Mouse (Mus musculus): ENCODE measurements around the gene Bpifa3.
"Not testable (repeated sequence)": the region's sequence is repeated elsewhere in the genome, so short reads cannot be mapped to it uniquely, and the experiment has no call there.

The Bpifa3 gene

DNA sequence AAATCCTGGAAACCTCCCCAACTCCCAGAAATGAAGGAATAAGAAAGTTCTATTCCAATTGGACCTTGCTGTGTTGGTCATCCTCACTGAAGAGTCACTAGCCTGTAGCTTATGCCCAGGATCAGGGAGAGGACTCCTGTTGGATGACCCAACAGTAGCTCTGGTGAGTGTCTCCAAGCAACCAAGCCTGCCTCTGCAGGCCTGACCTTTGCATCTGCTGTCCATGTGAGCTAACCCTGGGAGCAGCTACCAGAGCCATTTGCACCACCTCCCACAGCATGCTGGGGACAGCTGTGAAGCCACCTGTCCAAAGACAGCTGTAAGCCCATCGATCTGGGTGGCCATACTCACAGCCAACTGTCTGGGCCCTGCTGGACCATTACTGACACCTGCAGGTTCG, at the start of gene Bpifa3:
Gene Bpifa3, plus strand, starts transcription at position 217 of the 400 bp plus-strand sequence.
- no peak for DNase-seq (ENCODE audit: low read depth in 2 of 2, low spot score in 2 of 2)

DNA sequence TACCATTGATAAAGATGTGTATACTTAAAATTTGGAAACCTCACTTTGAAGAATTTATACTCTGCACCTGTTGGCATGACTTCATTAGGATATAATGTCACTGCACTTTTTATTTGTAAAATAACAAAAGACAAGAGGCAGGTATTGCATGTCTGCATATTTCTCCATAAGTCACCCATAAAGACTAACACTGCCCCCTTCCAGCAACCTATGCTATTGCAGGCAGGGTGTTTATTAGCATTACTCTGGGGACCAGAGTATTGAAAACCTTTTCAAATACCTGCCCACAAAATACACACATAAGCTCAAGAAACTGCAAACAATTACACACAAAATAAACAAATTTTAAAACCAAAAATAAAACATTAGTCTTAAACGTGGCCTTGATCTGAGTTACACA, 32.4 kb upstream of the Bpifa3 start:
- DNase-seq (ENCODE audit: low read depth in 2 of 2, low spot score in 2 of 2) = no peak

DNA sequence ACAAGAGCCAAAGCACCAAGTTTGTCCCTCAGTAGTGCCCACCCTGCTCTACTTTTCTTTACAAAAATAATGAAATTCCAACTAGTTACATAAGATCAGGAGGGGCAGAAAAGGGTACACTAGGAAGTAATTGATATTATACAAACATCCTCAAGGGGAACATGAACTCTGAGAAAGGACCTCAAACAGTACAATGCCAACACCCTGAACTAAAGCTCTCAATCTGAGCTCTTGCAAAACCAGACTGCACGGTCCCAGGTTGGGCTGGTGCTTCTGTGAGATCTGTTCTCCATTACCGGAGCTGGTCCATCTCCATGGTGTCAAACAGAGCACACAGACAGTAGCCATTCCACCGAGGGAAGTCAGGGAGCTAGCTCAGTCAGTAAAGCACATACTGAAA, 12.8 kb upstream of the Bpifa3 start:
- no peak for DNase-seq (ENCODE audit: low read depth in 2 of 2, low spot score in 2 of 2)

DNA sequence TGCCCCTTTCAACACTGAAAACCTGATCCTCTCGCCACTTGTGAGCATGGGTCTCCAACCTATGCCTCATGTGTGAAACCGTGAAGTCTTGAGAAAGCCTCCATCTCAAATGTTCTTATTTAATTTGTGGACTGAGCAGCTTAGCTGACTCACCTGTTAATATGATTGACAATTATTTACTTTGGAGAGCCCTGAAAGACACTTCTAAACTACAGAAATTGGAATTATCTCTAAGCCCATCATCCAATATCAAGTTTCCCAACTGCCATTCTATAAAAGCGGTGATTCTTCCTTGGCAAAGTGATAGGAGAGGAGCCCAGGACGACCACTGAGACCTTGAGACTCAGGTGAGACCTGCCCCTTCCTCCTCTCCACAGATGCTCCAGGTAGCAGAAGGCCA, 12.4 kb downstream of the Bpifa3 start, which contains the start of gene Bpifa1:
Gene Bpifa1, plus strand, starts transcription at position 301 of the 400 bp plus-strand sequence.
- no peak for DNase-seq (ENCODE audit: low read depth in 2 of 2, low spot score in 2 of 2)

DNA sequence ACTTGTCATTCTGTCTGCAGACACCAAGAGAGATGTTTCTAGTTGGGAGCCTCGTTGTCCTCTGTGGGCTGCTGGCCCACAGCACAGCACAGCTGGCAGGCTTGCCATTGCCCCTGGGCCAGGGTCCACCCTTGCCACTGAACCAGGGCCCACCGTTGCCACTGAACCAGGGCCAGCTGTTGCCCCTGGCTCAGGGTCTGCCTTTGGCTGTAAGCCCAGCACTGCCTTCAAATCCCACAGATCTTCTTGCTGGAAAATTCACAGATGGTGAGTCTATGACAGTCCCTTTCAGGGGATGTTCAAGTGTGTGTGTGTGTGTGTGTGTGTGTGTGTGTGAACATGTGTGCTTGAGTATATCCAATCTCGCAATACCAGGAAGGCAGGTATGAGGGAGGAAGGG, 13.6 kb downstream of the Bpifa3 start:
- no peak for DNase-seq (ENCODE audit: low read depth in 2 of 2, low spot score in 2 of 2)

DNA sequence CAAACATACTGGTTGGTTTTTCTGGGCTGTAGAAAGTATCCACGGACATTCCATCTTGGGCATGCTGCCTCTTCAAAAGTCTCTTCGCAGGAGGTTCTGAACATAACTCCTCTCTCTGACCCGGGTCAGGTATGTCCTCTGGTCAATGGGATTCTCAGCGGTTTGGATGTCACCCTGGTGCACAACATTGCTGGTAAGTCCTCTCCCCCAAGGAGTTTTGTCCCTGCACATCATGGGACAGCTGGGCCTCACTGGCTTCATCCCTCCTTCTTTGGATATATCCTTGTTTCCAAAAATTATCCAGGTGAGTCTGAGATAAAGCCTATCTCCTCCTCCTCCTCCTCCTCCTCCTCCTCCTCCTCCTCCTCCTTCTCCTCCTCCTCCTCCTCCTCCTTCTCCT, 17.4 kb downstream of the Bpifa3 start:
- no peak for DNase-seq (ENCODE audit: low read depth in 2 of 2, low spot score in 2 of 2)

DNA sequence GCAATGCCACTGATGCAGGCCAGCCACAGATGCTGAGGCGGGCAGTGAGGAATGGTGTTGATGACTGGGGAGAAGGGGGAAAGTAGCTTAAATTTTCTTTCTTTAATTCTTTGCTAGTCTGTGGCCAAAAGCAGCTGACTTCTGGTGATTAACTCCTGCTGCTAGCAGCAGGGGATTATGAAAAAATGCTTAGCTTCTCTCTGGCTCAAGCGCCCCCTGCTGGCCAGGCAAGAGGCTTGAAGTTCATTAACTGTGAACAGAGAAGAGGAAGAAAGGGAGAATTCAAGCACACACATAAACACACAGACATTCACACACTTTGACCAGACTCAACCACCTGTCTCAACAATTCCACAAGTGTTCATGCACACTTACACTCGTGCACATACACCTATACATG, 28.3 kb downstream of the Bpifa3 start:
- DNase-seq (ENCODE audit: low read depth in 2 of 2, low spot score in 2 of 2) = no peak

DNA sequence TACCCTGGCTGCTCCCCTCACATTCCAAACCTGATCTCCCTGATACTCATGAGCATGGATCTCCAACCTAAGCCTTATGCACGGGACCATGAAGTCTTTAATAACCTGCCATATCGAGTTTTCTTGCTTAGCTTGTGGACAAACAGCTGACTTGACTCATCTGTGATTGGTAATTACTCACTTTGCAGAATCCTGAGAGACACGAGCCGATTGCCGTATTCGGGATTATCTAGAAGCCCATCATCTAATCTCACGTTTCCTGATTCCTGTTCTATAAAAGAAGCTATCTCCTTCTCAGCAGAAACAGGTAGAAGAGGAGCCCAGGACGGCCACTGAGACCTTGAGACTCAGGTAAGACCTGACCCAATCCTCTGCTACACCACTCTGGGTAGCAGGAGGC, 32.2 kb downstream of the Bpifa3 start, which contains the start of gene Bpifa5:
Gene Bpifa5, plus strand, starts transcription at position 301 of the 400 bp plus-strand sequence.
- DNase-seq (ENCODE audit: low read depth in 2 of 2, low spot score in 2 of 2) = no peak

DNA sequence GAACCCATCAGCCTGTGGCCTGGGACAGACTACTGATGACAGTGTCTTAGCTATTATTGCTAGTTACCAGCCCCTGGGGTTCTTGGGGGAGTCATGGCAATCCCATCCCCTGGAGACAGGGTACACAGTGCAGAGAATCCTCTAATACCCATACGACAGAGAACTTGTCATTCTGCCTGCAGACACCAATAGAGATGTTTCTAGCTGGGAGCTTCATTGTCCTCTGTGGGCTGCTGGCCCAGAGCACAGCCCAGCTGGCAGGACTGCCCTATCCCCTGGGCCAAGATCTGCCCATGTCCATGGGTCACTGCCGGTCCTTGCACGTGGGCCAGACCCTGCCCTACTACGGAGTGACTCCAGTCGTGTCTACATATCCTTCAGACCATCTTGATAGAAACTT, 33.2 kb downstream of the Bpifa3 start:
- DNase-seq (ENCODE audit: low read depth in 2 of 2, low spot score in 2 of 2) = no peak

DNA sequence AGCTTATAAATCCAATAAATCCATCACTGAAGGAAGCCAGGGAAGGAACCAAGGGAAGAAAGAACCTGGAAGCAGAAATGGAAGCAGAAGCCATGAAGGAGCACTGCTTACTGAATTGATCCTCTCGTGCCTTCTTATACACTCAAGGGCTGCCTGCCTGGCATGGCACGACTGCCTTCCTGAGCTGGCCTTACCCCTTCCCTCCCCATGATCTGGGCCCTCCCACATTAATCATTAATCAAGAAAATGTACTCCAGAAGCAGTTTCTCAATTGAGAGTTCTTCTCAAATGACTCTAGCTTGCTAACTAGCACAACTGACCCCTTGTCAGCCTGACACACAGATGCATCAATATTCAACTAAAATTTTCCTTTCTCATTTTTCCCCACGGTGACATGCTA, 39.0 kb downstream of the Bpifa3 start:
- DNase-seq (ENCODE audit: low read depth in 2 of 2, low spot score in 2 of 2) = no peak

DNA sequence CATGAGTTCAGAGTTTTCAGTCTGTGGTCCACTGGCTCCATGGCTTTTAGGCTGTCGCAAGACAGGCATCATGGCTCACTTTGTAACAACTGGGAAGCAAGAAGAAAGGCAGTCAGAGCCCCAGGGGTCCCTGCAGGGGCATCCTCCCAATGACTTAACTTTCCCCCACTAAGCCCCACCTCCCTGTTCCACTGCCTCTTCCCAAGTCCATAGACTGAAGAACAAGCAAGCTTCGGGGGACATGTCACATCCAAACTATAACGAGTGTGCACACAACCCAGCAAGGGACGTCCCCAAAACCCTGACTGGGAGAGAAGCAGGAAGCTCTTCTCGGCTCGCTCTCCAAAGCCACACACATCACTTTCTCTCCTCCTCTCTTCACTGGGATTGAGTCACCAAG, 41.5 kb downstream of the Bpifa3 start:
- DNase-seq (ENCODE audit: low read depth in 2 of 2, low spot score in 2 of 2) = no peak

DNA sequence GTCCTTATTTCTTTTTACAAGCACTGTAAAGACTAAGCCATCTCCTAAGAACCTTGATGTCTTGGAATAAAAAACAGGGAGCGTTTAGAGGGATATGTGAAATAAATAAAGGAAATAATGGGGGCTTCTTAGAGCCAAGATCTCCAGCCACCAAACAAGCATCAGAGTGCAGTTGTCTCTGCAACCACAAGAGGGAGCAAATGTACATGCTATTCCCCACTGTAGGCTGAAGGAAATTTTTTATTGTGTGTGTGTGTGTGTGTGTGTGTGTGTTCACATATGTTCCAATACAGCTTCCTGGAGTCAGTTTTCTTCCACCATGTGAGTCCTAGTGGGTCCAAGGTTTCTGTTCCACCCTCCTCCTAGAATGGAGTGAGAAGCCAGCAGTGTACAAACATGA, 43.2 kb downstream of the Bpifa3 start:
- DNase-seq (ENCODE audit: low read depth in 2 of 2, low spot score in 2 of 2) = no peak

DNA sequence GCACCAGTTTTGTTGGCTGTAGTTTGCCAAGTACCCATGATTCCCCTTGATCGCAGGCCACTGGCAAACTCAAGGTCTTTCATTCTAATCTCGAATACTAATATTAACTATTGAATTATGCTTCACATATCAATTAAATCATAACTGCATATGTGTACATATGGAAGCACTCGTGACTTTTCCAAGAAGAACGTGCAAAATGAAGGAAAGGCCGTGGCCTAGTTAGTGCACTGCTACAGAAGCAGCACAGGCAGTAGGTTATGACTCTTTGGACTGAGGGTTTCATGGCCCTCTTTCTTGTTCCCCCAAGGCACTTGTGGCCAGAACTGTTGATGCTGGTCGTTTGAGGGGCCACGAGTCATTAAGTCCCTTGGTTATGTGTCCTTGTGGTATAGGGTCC, 51.8 kb downstream of the Bpifa3 start:
- not testable (repeated sequence) for DNase-seq (ENCODE audit: low read depth in 2 of 2, low spot score in 2 of 2)

DNA sequence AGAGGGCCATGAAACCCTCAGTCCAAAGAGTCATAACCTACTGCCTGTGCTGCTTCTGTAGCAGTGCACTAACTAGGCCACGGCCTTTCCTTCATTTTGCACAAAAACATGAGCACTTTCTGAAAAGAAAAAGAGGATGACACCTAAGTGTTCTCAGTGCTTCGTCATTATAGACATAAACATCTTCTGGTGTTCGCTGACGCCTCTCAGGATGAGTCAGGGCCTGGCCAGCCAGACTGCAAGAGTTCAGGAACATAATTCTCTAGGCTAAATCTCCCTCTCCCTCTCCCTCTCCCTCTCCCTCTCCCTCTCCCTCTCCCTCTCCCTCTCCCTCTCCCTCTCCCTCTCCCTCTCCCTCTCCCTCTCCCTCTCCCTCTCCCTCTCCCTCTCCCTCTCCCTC, 52.9 kb downstream of the Bpifa3 start:
- not testable (repeated sequence) for DNase-seq (ENCODE audit: low read depth in 2 of 2, low spot score in 2 of 2)

DNA sequence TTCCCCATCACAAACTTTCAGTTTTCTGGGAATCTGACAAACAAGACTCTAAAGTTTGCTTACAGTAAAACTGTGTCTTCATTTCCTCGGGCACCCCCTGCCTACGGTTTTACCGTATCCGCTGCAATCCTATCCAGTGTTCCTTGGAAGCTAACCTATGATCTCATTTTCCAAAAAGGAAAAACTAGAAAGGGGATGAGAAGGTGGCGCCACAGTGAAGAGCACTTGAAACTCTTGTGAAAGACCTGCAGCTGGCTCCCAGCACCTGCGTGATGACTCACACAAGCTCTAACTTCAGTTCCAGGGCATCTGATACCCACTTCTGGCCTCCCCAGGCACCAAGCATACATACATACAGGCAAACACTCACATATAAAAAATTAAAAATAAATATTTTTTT, 55.2 kb downstream of the Bpifa3 start:
- DNase-seq (ENCODE audit: low read depth in 2 of 2, low spot score in 2 of 2) = no peak

DNA sequence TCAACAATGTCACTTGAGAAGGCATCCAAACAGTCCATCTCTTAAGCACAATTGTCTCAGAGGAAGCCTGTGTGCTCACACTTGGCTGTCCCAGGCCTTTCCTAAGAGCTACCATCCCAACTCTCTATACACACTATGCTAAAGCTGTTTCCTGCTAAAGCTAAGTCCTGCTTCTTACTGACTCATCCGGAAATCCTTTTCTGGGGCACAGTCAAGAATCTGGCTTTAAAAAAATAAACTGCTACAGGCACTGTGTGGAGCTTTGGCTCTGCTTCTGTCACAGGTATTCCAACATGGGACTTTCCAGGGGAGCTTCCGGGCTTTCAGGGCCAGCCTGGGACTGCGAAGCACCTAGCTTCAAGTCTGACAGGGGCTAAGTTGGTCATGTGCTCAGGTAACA, 55.6 kb downstream of the Bpifa3 start:
- no peak for DNase-seq (ENCODE audit: low read depth in 2 of 2, low spot score in 2 of 2)

DNA sequence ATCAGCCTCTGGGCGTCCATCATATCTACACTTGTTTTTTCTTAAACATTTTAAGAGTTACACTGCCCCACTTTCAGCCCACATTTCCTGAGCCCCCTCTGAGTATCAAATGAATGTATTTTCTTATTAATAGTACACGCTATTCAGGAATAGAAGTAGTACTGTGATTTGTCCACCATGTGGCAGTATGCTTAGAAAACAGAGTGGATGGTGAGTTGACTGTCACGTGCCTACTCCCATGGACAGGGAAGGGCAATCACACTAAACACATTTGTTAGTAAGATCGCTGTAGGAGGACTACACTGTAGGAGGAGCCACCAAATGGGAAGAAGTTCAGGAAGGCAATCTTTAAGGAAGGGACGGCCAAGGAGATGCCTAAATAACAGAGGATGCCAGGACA, 57.3 kb downstream of the Bpifa3 start:
- DNase-seq (ENCODE audit: low read depth in 2 of 2, low spot score in 2 of 2) = no peak
